Mouse (Mus musculus) kidney, postnatal 0 days (tissue): ENCODE results near the gene Slc4a2. TPM values are rescaled to one million over a fixed set of nuclear protein-coding genes. Genes with fewer than 3 reads are reported as not detected.
"Not testable (repeated sequence)": the region's sequence is repeated elsewhere in the genome, so short reads cannot be mapped to it uniquely, and the experiment has no call there.

Experiments
- ATAC-seq: fragments of 200-750 bp; cut with Nextera tagmentation; replicated peaks from 2 replicates; pipeline ENCODE4 v1.8.0; 2017; ENCODE audit warnings: low read depth, moderate number of reproducible peaks, moderate TSS enrichment, moderate library complexity; ENCODE audit not compliant: low FRiP score
- DNase-seq: peaks from one replicate; pipeline ENCODE4 v3.0.0-alpha.2; 2016; ENCODE audit warnings: low spot score
- H3K27ac ChIP-seq: fragments of 300-500 bp; sonication (generic); 2 replicates; pipeline ENCODE4 v1.5.1; 2014; ENCODE audit warnings: mild to moderate bottlenecking
- H3K27me3 ChIP-seq: fragments of 300-500 bp; sonication (generic); 2 replicates; pipeline ENCODE4 v1.6.1; 2014; ENCODE audit warnings: low read length, mixed read lengths; ENCODE audit not compliant: insufficient read depth
- H3K36me3 ChIP-seq: fragments of 300-500 bp; sonication (generic); 2 replicates; pipeline ENCODE4 v1.6.1; 2014; ENCODE audit warnings: low read length, mixed read lengths; ENCODE audit not compliant: insufficient read depth
- H3K4me1 ChIP-seq: fragments of 300-500 bp; sonication (generic); replicated peaks from 2 replicates; pipeline ENCODE4 v1.6.1; 2014; ENCODE audit warnings: antibody characterized with exemption, low read length, mixed read lengths; ENCODE audit not compliant: insufficient read depth
- H3K4me2 ChIP-seq: fragments of 300-500 bp; sonication (generic); 2 replicates; pipeline ENCODE4 v1.6.1; 2014; ENCODE audit warnings: mild to moderate bottlenecking, low read length, moderate library complexity, mixed read lengths
- H3K4me3 ChIP-seq: fragments of 300-500 bp; sonication (generic); replicated peaks from 2 replicates; pipeline ENCODE4 v1.5.1; 2014; ENCODE audit warnings: low read depth, low read length
- H3K9ac ChIP-seq: fragments of 300-500 bp; sonication (generic); 2 replicates; pipeline ENCODE4 v1.6.1; 2014; ENCODE audit warnings: low read depth, low read length
- H3K9me3 ChIP-seq: fragments of 300-500 bp; sonication (generic); replicated peaks from 2 replicates; pipeline ENCODE4 v1.6.1; 2016; ENCODE audit warnings: low read length, inconsistent platforms, mixed read lengths
- CTCF ChIP-seq: IDR thresholded peaks from 2 replicates; pipeline ENCODE4 v1.5.1; 2016; ENCODE audit warnings: antibody characterized with exemption, low read depth, mild to moderate bottlenecking, moderate library complexity
- WGBS: fragments of 180-500 bp; shearing (Covaris S2); extraction: QIAGEN DNeasy Blood & Tissue Kit; methylation state at CpG from one replicate; pipeline ENCODE4 v1.1.7; 2014; 5-methylcytosine and 5-hydroxymethylcytosine counted together
- polyA plus RNA-seq: library from polyadenylated mRNA; unstranded; fragments of >200 nt; fragmentation: Nextera tagmentation; extraction: Ambion mirVana; gene quantifications from 2 replicates; pipeline ENCODE4 v1.2.1, GENCODE M21; 2015

Slc4a2 gene
- polyA plus RNA-seq, 1 experiment from 2014 or later = 30.8 TPM

DNA sequence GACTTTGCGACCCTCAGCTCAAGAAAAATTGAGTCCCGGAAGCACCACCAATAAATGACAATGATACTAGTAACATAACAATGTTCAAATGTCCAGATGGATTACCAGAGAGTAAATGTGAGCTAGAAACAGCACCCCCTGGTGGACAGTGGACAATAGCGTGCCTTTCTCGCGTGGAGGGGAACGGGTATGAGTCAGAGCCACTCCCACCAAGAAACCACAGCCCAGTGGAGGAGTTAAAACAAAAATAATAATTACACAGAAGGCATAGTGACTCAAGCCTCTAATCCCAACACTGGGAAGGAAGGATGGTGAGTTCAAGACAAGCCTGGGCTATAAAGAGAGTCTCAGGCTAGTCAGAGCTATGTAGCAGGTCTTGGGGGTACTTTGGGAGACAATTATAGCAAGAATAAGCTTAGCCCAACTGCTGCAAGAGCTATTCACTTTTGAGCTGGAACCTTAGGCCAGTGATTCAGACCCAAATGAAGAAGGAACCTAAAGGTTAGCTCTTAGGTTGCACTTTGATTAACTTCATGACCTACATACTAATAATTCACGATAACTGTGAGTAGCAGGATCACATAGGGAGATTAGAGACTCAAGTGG is 30.1 kb upstream of the Slc4a2 start, which contains the start of gene Abcb8:
Abcb8 (plus strand) TSS at position 272 of the 606 bp plus-strand sequence.
- peak within 1 kb of the TSS; percentile 53 for H3K4me2 ChIP-seq
- H3K36me3 ChIP-seq = no peaks in the 10 kb centered on the region
- TF ChIP-seq CTCF = peak; percentile 90
- no peaks in the 10 kb centered on the region for H3K27me3 ChIP-seq
- H3K4me3 ChIP-seq = peak within 1 kb of the TSS; percentile 65
- DNase-seq = peak; percentile 88
- H3K9me3 ChIP-seq = no peaks in the 10 kb centered on the region
- peak within 1 kb of the TSS; percentile 64; the same call in 1 of the 2 replicates for H3K9ac ChIP-seq
- no peaks in the 10 kb centered on the region; the same call in 1 of the 2 replicates for H3K4me1 ChIP-seq
- H3K27ac ChIP-seq = peak within 1 kb of the TSS; percentile 82
- WGBS = 25% methylated on average over 7 of the region's 7 CpGs
- ATAC-seq = no peak

- Histone ChIP-seq H3K4me3 (peak overlapping the region; percentile 65), H3K27me3 (no peaks in the 10 kb centered on the region), H3K27ac (peak overlapping the region; percentile 82), H3K4me2 (peak overlapping the region; percentile 53), H3K4me1 (no peaks in the 10 kb centered on the region; the same call in 1 of the 2 replicates), H3K9ac (peak overlapping the region; percentile 64; the same call in 1 of the 2 replicates), H3K36me3 (no peaks in the 10 kb centered on the region), H3K9me3 (no peaks in the 10 kb centered on the region)
- peak; percentile 97 for DNase-seq
- WGBS = under 1% methylated on average over 36 of the region's 36 CpGs
- peak; percentile 90 for TF ChIP-seq CTCF
- peak; percentile 97 for ATAC-seq
These were observed 29.3 kb upstream of the Slc4a2 start for GRCm38 (mm10) chr5:24394165-24394894.

- not testable (repeated sequence) for H3K9me3 ChIP-seq, H3K27ac ChIP-seq, H3K4me1 ChIP-seq, DNase-seq, H3K4me2 ChIP-seq, H3K4me3 ChIP-seq, H3K9ac ChIP-seq, H3K36me3 ChIP-seq, H3K27me3 ChIP-seq, ATAC-seq
- TF ChIP-seq CTCF = peak; percentile 24; the same call in 1 of the 2 replicates
- WGBS = 91% methylated on average over 6 of the region's 6 CpGs
These were observed 27.4 kb upstream of the Slc4a2 start for GRCm38 (mm10) chr5:24396254-24396653.

DNA sequence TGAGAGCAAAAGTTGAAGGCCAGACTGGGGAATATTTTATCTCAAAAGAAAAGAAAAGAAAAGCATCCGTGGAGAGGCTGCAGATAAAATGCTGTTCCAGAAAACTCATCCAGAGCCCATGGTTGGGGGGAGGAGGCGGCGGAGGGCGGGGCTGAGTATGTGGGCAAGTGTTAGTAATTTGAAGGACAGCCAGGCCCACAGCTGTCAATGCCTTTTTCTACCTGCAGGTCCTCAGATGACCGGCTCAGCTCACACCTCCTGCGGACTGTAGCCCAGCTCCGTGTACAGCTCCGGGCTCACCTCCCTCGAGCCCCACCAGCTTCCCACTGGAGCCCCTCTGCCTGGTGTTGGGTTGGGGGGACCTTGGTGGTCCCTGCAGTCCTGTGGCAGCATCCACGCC is 24.0 kb upstream of the Slc4a2 start:
- H3K9ac ChIP-seq = no peak overlapping the region
- peaks cover 17% of the 10 kb centered on the region for H3K36me3 ChIP-seq
- no peaks in the 10 kb centered on the region for H3K9me3 ChIP-seq
- DNase-seq = no peak
- no peaks in the 10 kb centered on the region; the same call in 1 of the 2 replicates for H3K4me1 ChIP-seq
- 86% methylated on average over 10 of the region's 10 CpGs for WGBS
- TF ChIP-seq CTCF = no peak
- no peak overlapping the region for H3K4me3 ChIP-seq
- no peak for ATAC-seq
- no peak overlapping the region for H3K27ac ChIP-seq
- H3K27me3 ChIP-seq = no peaks in the 10 kb centered on the region
- no peak overlapping the region for H3K4me2 ChIP-seq

DNA sequence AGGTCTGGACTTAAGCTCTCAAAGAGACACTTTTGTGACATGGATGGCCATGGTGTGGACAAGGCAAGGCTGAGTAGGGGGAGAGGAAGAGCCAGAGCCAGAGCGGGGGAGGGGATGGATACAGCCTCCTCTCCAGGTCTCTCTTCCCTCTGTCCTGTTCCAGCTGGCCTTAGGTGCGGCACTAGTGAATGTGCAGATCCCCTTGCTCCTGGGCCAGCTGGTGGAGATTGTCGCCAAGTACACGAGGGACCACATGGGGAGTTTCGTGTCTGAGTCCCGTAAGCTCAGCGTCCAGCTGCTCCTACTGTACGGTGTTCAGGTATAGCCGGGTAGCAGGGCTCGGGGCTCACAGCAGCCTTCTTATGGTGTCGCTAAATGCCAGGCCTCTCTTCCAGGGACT is 23.3 kb upstream of the Slc4a2 start:
- H3K36me3 ChIP-seq = peaks cover 17% of the 10 kb centered on the region
- no peak overlapping the region for H3K4me3 ChIP-seq
- no peak overlapping the region for H3K9ac ChIP-seq
- no peaks in the 10 kb centered on the region for H3K27me3 ChIP-seq
- 89% methylated on average over 11 of the region's 11 CpGs for WGBS
- DNase-seq = no peak
- H3K4me2 ChIP-seq = no peak overlapping the region
- no peaks in the 10 kb centered on the region for H3K4me1 ChIP-seq
- TF ChIP-seq CTCF = no peak
- ATAC-seq = no peak
- H3K9me3 ChIP-seq = no peaks in the 10 kb centered on the region
- H3K27ac ChIP-seq = no peak overlapping the region

- TF ChIP-seq CTCF = no peak
- Histone ChIP-seq H3K4me1 (no peaks in the 10 kb centered on the region), H3K4me3 (no peak overlapping the region), H3K36me3 (peaks cover 23% of the 10 kb centered on the region), H3K9ac (no peak overlapping the region), H3K9me3 (no peaks in the 10 kb centered on the region), H3K27ac (no peak overlapping the region), H3K27me3 (no peaks in the 10 kb centered on the region), H3K4me2 (no peak overlapping the region)
- ATAC-seq (no peak), DNase-seq (no peak)
- 92% methylated on average over 5 of the region's 5 CpGs for WGBS
These were observed 22.6 kb upstream of the Slc4a2 start for GRCm38 (mm10) chr5:24400911-24401605.
